Mouse (Mus musculus) layer of hippocampus, postnatal 14 days (tissue): ENCODE measurements at regions not wholly inside any gene's neighbourhood (a gene's known extent, or its start where the extent isn't known, plus 50 kb on each side); places are given as distances from the start of the nearest gene placed in this dataset.
"Not testable (repeated sequence)": the region's sequence is repeated elsewhere in the genome, so short reads cannot be mapped to it uniquely, and the experiment has no call there.

Experiments used
- DNase-seq, 2 experiments: peaks; one replicate each; pipeline ENCODE4 v3.0.0; 2021 to 2022; ENCODE audit warnings: low spot score in 2 of 2, mixed read lengths in 1 of 2

GRCm38 (mm10) chr14:89922316-89922715 lies 1451.1 kb upstream of the Pcdh20 start:
- DNase-seq, result no peak

- not testable (repeated sequence) for DNase-seq
Measured at GRCm38 (mm10) chr14:89920586-89920985, 1449.4 kb upstream of the Pcdh20 start.

- not testable (repeated sequence) for DNase-seq
Measured at GRCm38 (mm10) chr14:89898701-89899227, 1427.6 kb upstream of the Pcdh20 start.

- not testable (repeated sequence) for DNase-seq
Measured at GRCm38 (mm10) chr14:89898135-89898534, 1426.9 kb upstream of the Pcdh20 start.

GRCm38 (mm10) chr14:89896891-89897290 lies 1425.7 kb upstream of the Pcdh20 start:
- peak; percentile 1 for DNase-seq
